Mouse (Mus musculus) kidney, embryonic 14.5 days (tissue): ENCODE measurements around the gene Bola1. TPM values are rescaled to one million over a fixed set of nuclear protein-coding genes. Genes with fewer than 3 reads are reported as not detected.
A peak's percentile ranks its signal among the peaks of the same experiment; 100 is the strongest.

Source experiments
- ATAC-seq: fragments of 200-750 bp; cut with Nextera tagmentation; 2 replicates; pipeline ENCODE4 v1.8.0; 2017; ENCODE audit warnings: moderate number of reproducible peaks, mild to moderate bottlenecking, moderate TSS enrichment, moderate library complexity; ENCODE audit not compliant: low FRiP score, low TSS enrichment
- H3K27ac ChIP-seq: fragments of 300-500 bp; sonication (generic); 2 replicates; pipeline ENCODE4 v1.5.1; 2014; ENCODE audit warnings: low read depth, mild to moderate bottlenecking, low read length, moderate library complexity, mixed read lengths
- H3K27me3 ChIP-seq: fragments of 300-500 bp; sonication (generic); 2 replicates; pipeline ENCODE4 v1.6.1; 2014; ENCODE audit warnings: mild to moderate bottlenecking, low read length; ENCODE audit not compliant: control insufficient read depth, insufficient read depth
- H3K36me3 ChIP-seq: fragments of 300-500 bp; sonication (generic); 2 replicates; pipeline ENCODE4 v1.6.1; 2014; ENCODE audit warnings: low read length, mixed read lengths; ENCODE audit not compliant: control insufficient read depth, insufficient read depth
- H3K4me1 ChIP-seq: fragments of 300-500 bp; sonication (generic); 2 replicates; pipeline ENCODE4 v1.6.1; 2014; ENCODE audit warnings: low read length, mixed read lengths; ENCODE audit not compliant: control insufficient read depth, insufficient read depth
- H3K4me2 ChIP-seq: fragments of 300-500 bp; sonication (generic); replicated peaks from 2 replicates; pipeline ENCODE4 v1.6.1; 2014; ENCODE audit warnings: low read depth, mild to moderate bottlenecking, low read length
- H3K4me3 ChIP-seq: fragments of 300-500 bp; sonication (generic); 2 replicates; pipeline ENCODE4 v1.5.1; 2014; ENCODE audit warnings: mild to moderate bottlenecking, low read length
- H3K9ac ChIP-seq: fragments of 300-500 bp; sonication (generic); 2 replicates; pipeline ENCODE4 v1.6.1; 2014; ENCODE audit warnings: low read depth, mild to moderate bottlenecking, low read length, moderate library complexity
- H3K9me3 ChIP-seq: fragments of 300-500 bp; sonication (generic); 2 replicates; pipeline ENCODE4 v1.6.1; 2016; ENCODE audit warnings: low read length; ENCODE audit not compliant: control insufficient read depth
- WGBS: fragments of 180-500 bp; shearing (Covaris S2); extraction: QIAGEN DNeasy Blood & Tissue Kit; methylation state at CpG from one replicate; pipeline ENCODE4 v1.1.7; 2014; 5-methylcytosine and 5-hydroxymethylcytosine counted together
- polyA plus RNA-seq: library from polyadenylated mRNA; unstranded; fragments of >200 nt; fragmentation: Nextera tagmentation; extraction: Ambion mirVana; gene quantifications from 2 replicates; pipeline ENCODE4 v1.2.1, GENCODE M21; 2014

Bola1 gene
- polyA plus RNA-seq, 1 experiment from 2014 or later, result 65.0 TPM

DNA sequence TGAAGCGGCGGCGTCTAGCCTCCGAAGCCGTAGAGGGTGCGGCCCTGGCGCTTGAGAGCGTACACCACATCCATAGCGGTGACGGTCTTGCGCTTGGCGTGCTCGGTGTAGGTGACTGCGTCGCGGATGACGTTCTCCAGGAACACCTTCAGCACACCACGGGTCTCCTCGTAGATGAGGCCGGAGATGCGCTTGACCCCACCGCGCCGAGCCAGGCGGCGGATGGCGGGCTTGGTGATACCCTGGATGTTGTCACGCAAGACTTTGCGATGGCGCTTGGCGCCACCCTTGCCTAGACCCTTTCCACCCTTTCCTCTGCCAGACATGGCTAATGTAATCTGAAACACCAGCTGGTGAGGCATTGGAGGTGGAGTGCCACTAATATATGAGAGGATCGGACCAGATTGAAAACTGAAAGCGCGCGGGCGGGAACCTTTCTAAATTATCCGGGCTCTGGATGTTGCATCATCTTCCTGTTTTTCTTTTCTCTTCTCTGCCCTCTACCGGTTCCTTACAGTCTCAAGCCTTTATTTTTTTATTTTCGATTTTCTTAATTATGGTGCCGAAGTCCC is 43.6 kb upstream of the Bola1 start, which contains the start of gene Hist2h4:
TSS of gene Hist2h4 (minus strand) at position 333 of the 572 bp plus-strand sequence.
- ATAC-seq, result peak; percentile 92
- Histone ChIP-seq H3K9ac (peak within 1 kb of the TSS; percentile 86), H3K36me3 (no peaks in the 10 kb centered on the region), H3K4me1 (peaks cover 26% of the 10 kb centered on the region; the same call in 1 of the 2 replicates), H3K4me2 (peak within 1 kb of the TSS; percentile 81), H3K9me3 (no peaks in the 10 kb centered on the region), H3K4me3 (peak within 1 kb of the TSS; percentile 60), H3K27me3 (no peaks in the 10 kb centered on the region), H3K27ac (peak within 1 kb of the TSS; percentile 99)
- 1% methylated on average over 40 of the region's 40 CpGs for WGBS

- Histone ChIP-seq H3K4me2 (peak overlapping the region; percentile 81), H3K4me3 (peak overlapping the region; percentile 60), H3K9ac (peak overlapping the region; percentile 86), H3K27me3 (no peaks in the 10 kb centered on the region), H3K27ac (peak overlapping the region; percentile 99), H3K4me1 (peaks cover 21% of the 10 kb centered on the region; the same call in 1 of the 2 replicates), H3K36me3 (no peaks in the 10 kb centered on the region), H3K9me3 (no peaks in the 10 kb centered on the region)
- peak; percentile 86 for ATAC-seq
- WGBS, result 1% methylated on average over 19 of the region's 19 CpGs
Observed at GRCm38 (mm10) chr3:96262216-96262875, 42.8 kb upstream of the Bola1 start.

DNA sequence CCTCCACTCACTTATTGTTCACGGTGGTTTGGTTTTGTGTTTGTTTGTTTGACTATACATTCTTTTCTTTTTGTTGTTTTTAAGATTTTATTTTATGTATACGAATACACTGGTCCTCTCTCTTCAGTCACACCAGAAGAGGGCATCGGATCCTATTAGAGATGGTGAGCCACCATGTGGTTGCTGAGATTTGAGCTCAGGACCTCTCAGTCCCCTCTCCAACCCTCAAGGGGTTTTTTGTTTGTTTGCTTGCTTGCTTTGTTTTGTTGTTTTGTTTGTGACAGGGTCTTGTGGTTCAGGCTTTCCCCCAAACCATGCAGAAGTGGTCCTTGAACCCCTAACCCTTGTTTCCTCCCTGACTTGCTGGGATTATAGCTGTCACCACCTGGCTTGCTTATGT is 42.1 kb upstream of the Bola1 start:
- 74% methylated on average over 3 of the region's 3 CpGs for WGBS
- Histone ChIP-seq H3K4me2 (peak overlapping the region; percentile 81), H3K4me3 (peak overlapping the region; percentile 60; the same call in 1 of the 2 replicates), H3K27me3 (no peaks in the 10 kb centered on the region), H3K4me1 (peaks cover 15% of the 10 kb centered on the region; the same call in 1 of the 2 replicates), H3K36me3 (no peaks in the 10 kb centered on the region), H3K27ac (peak overlapping the region; percentile 99), H3K9me3 (no peaks in the 10 kb centered on the region), H3K9ac (peak overlapping the region; percentile 86; the same call in 1 of the 2 replicates)
- ATAC-seq, result no peak

- peaks cover 15% of the 10 kb centered on the region; the same call in 1 of the 2 replicates for H3K4me1 ChIP-seq
- H3K27ac ChIP-seq, result no peak overlapping the region
- no peaks in the 10 kb centered on the region for H3K27me3 ChIP-seq
- no peak overlapping the region for H3K4me3 ChIP-seq
- no peaks in the 10 kb centered on the region for H3K9me3 ChIP-seq
- H3K9ac ChIP-seq, result no peak overlapping the region
- H3K4me2 ChIP-seq, result no peak overlapping the region
- no peak for ATAC-seq
- no peaks in the 10 kb centered on the region for H3K36me3 ChIP-seq
- 87% methylated on average over 5 of the region's 5 CpGs for WGBS
Observed at GRCm38 (mm10) chr3:96260220-96260619, 40.7 kb upstream of the Bola1 start.

GRCm38 (mm10) chr3:96257190-96257589 is 37.7 kb upstream of the Bola1 start:
- Histone ChIP-seq H3K27ac (no peak overlapping the region), H3K9me3 (no peaks in the 10 kb centered on the region), H3K4me3 (no peak overlapping the region), H3K9ac (no peak overlapping the region), H3K27me3 (no peaks in the 10 kb centered on the region), H3K36me3 (no peaks in the 10 kb centered on the region), H3K4me2 (no peak overlapping the region), H3K4me1 (peaks cover 7% of the 10 kb centered on the region; the same call in 1 of the 2 replicates)
- ATAC-seq, result no peak
- 85% methylated on average over 3 of the region's 3 CpGs for WGBS

- Histone ChIP-seq H3K4me1 (no peaks in the 10 kb centered on the region), H3K9ac (no peak overlapping the region), H3K4me3 (no peak overlapping the region), H3K27me3 (no peaks in the 10 kb centered on the region), H3K27ac (no peak overlapping the region), H3K9me3 (no peaks in the 10 kb centered on the region), H3K36me3 (no peaks in the 10 kb centered on the region), H3K4me2 (no peak overlapping the region)
- 68% methylated on average over 5 of the region's 5 CpGs for WGBS
- ATAC-seq, result no peak
Observed at GRCm38 (mm10) chr3:96255926-96256593, 36.6 kb upstream of the Bola1 start.

- Histone ChIP-seq H3K4me2 (no peak overlapping the region; the same call in 1 of the 2 replicates), H3K4me3 (no peak overlapping the region), H3K4me1 (no peaks in the 10 kb centered on the region), H3K27ac (no peak overlapping the region), H3K9ac (peak overlapping the region; percentile 28; the same call in 1 of the 2 replicates), H3K27me3 (no peaks in the 10 kb centered on the region), H3K9me3 (no peaks in the 10 kb centered on the region), H3K36me3 (no peaks in the 10 kb centered on the region)
- 53% methylated on average over 10 of the region's 10 CpGs for WGBS
- 0 out of 2 replicates have a peak, but pooled peaks have one; percentile 26 for ATAC-seq
Observed at GRCm38 (mm10) chr3:96254683-96255355, 35.3 kb upstream of the Bola1 start.

- Histone ChIP-seq H3K4me3 (no peak overlapping the region), H3K9me3 (no peaks in the 10 kb centered on the region), H3K27ac (no peak overlapping the region), H3K27me3 (no peaks in the 10 kb centered on the region), H3K9ac (no peak overlapping the region), H3K4me2 (no peak overlapping the region), H3K36me3 (no peaks in the 10 kb centered on the region), H3K4me1 (peaks cover 14% of the 10 kb centered on the region; the same call in 1 of the 2 replicates)
- WGBS, result 88% methylated on average over 3 of the region's 3 CpGs
- no peak for ATAC-seq
Observed at GRCm38 (mm10) chr3:96251787-96252186, 32.3 kb upstream of the Bola1 start.
